Mouse (Mus musculus) CH12.LX (cell line): ENCODE measurements at regions not wholly inside any gene's neighbourhood (a gene's known extent, or its start where the extent isn't known, plus 50 kb on each side); places are given as distances from the start of the nearest gene placed in this dataset.

Source experiments
- CHD1 ChIP-seq: IDR thresholded peaks from 2 replicates; pipeline ENCODE4 v1.6.1; 2012; ENCODE audit warnings: low read depth, low read length, improper control_type of control experiment, inconsistent platforms
- ETS1 ChIP-seq: conservative IDR thresholded peaks from 2 replicates; pipeline ENCODE4 v1.6.1; 2012; ENCODE audit warnings: low read depth, mild to moderate bottlenecking, inconsistent platforms, low read length, improper control_type of control experiment, moderate library complexity
- MXI1 ChIP-seq: IDR thresholded peaks from 2 replicates; pipeline ENCODE4 v1.6.1; 2011; ENCODE audit warnings: mild to moderate bottlenecking, low read depth, low read length, improper control_type of control experiment
- POLR2A ChIP-seq: IDR thresholded peaks from 2 replicates; pipeline ENCODE4 v1.6.1; 2011; ENCODE audit warnings: low read depth, mild to moderate bottlenecking, improper control_type of control experiment, low read length
- USF2 ChIP-seq: conservative IDR thresholded peaks from 2 replicates; pipeline ENCODE4 v1.6.1; 2011; ENCODE audit warnings: low read depth, low read length, improper control_type of control experiment

- TF ChIP-seq USF2 (no peak), POLR2A (no peak), ETS1 (no peak), MXI1 (no peak), CHD1 (no peak)
These were observed 272.3 kb upstream of the Mmadhc start for GRCm38 (mm10) chr2:50568777-50569501.
